Mouse (Mus musculus) embryonic facial prominence, embryonic 12.5 days (tissue): ENCODE results near the gene Scml4. TPM values are rescaled to one million over a fixed set of nuclear protein-coding genes. Genes with fewer than 3 reads are reported as not detected.

Experiments
- ATAC-seq: fragments of 200-750 bp; cut with Nextera tagmentation; 2 replicates; pipeline ENCODE4 v1.8.0; 2017; ENCODE audit not compliant: insufficient number of reproducible peaks, insufficient read depth, low FRiP score, low TSS enrichment
- H3K27ac ChIP-seq: fragments of 300-500 bp; sonication (generic); 2 replicates; pipeline ENCODE4 v1.5.1; 2016; ENCODE audit warnings: mild to moderate bottlenecking
- H3K27me3 ChIP-seq: fragments of 300-500 bp; sonication (generic); 2 replicates; pipeline ENCODE4 v1.6.1; 2016; ENCODE audit warnings: mild to moderate bottlenecking, moderate library complexity
- H3K36me3 ChIP-seq: fragments of 300-500 bp; sonication (generic); 2 replicates; pipeline ENCODE4 v1.6.1; 2016; ENCODE audit warnings: mild to moderate bottlenecking
- H3K4me1 ChIP-seq: fragments of 300-500 bp; sonication (generic); 2 replicates; pipeline ENCODE4 v1.6.1; 2016
- H3K4me2 ChIP-seq: fragments of 300-500 bp; sonication (generic); replicated peaks from 2 replicates; pipeline ENCODE4 v1.6.1; 2016; ENCODE audit warnings: mild to moderate bottlenecking, moderate library complexity
- H3K4me3 ChIP-seq: fragments of 300-500 bp; sonication (generic); 2 replicates; pipeline ENCODE4 v1.5.1; 2016; ENCODE audit warnings: mild to moderate bottlenecking
- H3K9ac ChIP-seq: fragments of 300-500 bp; sonication (generic); 2 replicates; pipeline ENCODE4 v1.6.1; 2016; ENCODE audit warnings: mild to moderate bottlenecking, moderate library complexity
- H3K9me3 ChIP-seq: fragments of 300-500 bp; sonication (generic); 2 replicates; pipeline ENCODE4 v1.6.1; 2016; ENCODE audit warnings: mild to moderate bottlenecking, moderate library complexity
- WGBS: fragments of 180-500 bp; shearing (Covaris S2); methylation state at CpG from one replicate; pipeline ENCODE4 v1.1.7; 2016; 5-methylcytosine and 5-hydroxymethylcytosine counted together
- polyA plus RNA-seq: library from polyadenylated mRNA; unstranded; fragments of >200 nt; fragmentation: Nextera tagmentation; extraction: Ambion mirVana; gene quantifications from 2 replicates; pipeline ENCODE4 v1.2.1, GENCODE M21; 2016

Gene Scml4
- polyA plus RNA-seq, 1 experiment from 2014 or later: 0.37 TPM

GRCm38 (mm10) chr10:42978346-42978745 lies 118.2 kb downstream of the Scml4 start:
- Histone ChIP-seq H3K4me2 (no peak overlapping the region), H3K36me3 (no peaks in the 10 kb centered on the region), H3K4me3 (no peak overlapping the region), H3K9me3 (no peaks in the 10 kb centered on the region), H3K27me3 (no peaks in the 10 kb centered on the region), H3K27ac (no peak overlapping the region), H3K9ac (no peak overlapping the region), H3K4me1 (0 out of 2 replicates have a peak, but pooled peaks cover 4% of the 10 kb centered on the region)
- no peak for ATAC-seq
- WGBS: 60% methylated on average over 3 of the region's 3 CpGs

- Histone ChIP-seq H3K4me2 (no peak overlapping the region), H3K27me3 (no peaks in the 10 kb centered on the region), H3K36me3 (no peaks in the 10 kb centered on the region), H3K4me3 (no peak overlapping the region), H3K9ac (no peak overlapping the region), H3K4me1 (0 out of 2 replicates have a peak, but pooled peaks cover 4% of the 10 kb centered on the region), H3K9me3 (no peaks in the 10 kb centered on the region), H3K27ac (no peak overlapping the region)
- no peak for ATAC-seq
- WGBS: 59% methylated on average over 7 of the region's 7 CpGs
Observed at GRCm38 (mm10) chr10:42980999-42981757, 121.0 kb downstream of the Scml4 start.

DNA sequence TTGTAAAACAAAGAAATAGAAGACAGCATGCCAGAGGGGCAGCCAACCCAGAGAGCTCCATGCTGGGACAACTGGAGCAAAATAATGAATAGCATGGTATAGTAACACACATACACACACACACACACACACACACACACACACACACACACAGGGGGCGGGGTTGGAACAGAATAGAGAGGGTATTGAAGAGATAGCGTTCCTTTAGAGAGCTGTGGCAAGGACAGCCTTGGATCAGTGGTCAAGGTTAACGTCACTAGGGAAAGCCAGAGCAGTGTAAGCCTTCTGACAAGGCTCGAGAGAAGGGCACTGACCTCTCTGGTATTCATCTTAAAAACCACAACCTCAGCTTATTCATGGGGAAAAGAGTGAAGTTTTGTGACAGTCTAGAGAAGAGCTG lies 124.7 kb downstream of the Scml4 start:
- Histone ChIP-seq H3K36me3 (no peaks in the 10 kb centered on the region), H3K4me1 (peaks cover 10% of the 10 kb centered on the region; the same call in 1 of the 2 replicates), H3K9ac (no peak overlapping the region), H3K4me3 (no peak overlapping the region), H3K9me3 (no peaks in the 10 kb centered on the region), H3K27me3 (no peaks in the 10 kb centered on the region), H3K4me2 (no peak overlapping the region), H3K27ac (no peak overlapping the region)
- WGBS: 73% methylated on average over 4 of the region's 4 CpGs
- ATAC-seq: no peak

GRCm38 (mm10) chr10:42987594-42988052 lies 127.5 kb downstream of the Scml4 start:
- Histone ChIP-seq H3K36me3 (no peaks in the 10 kb centered on the region), H3K4me3 (no peak overlapping the region), H3K27me3 (no peaks in the 10 kb centered on the region), H3K9ac (no peak overlapping the region), H3K9me3 (no peaks in the 10 kb centered on the region), H3K4me1 (peaks cover 13% of the 10 kb centered on the region; the same call in 1 of the 2 replicates), H3K4me2 (no peak overlapping the region), H3K27ac (no peak overlapping the region)
- WGBS: 14% methylated on average over 6 of the region's 6 CpGs
- peak; percentile 83 for ATAC-seq

DNA sequence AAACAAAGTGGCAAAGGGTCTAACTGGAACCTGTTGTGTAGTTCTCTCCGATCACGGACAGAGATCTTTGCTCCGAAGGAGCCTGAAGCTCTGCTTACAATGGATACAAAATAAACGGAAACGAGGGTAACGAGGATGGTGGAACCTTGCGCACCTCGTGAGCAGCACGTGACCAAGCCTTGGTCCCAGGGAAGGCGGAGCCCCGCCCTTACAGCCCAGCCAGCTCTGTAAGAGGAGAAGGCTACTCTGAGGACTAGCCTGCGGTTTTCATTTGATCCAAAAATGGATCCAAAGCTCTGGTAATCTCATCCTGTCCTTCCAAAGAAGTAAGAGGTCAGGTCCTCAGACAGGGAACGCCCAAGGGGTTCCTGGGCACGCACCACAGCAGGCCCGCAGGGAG lies 128.5 kb downstream of the Scml4 start:
- Histone ChIP-seq H3K36me3 (no peaks in the 10 kb centered on the region), H3K9me3 (no peaks in the 10 kb centered on the region), H3K9ac (no peak overlapping the region), H3K27ac (no peak overlapping the region), H3K27me3 (no peaks in the 10 kb centered on the region), H3K4me3 (no peak overlapping the region), H3K4me1 (peaks cover 13% of the 10 kb centered on the region; the same call in 1 of the 2 replicates), H3K4me2 (no peak overlapping the region)
- 44% methylated on average over 15 of the region's 15 CpGs for WGBS
- no peak; the same call in 1 of the 2 replicates for ATAC-seq

GRCm38 (mm10) chr10:42989910-42990309 lies 129.7 kb downstream of the Scml4 start:
- WGBS: 35% methylated on average over 6 of the region's 6 CpGs
- H3K27ac ChIP-seq: no peak overlapping the region
- no peak for ATAC-seq
- no peak overlapping the region for H3K4me3 ChIP-seq
- H3K36me3 ChIP-seq: no peaks in the 10 kb centered on the region
- H3K4me2 ChIP-seq: no peak overlapping the region
- H3K9ac ChIP-seq: no peak overlapping the region
- peaks cover 23% of the 10 kb centered on the region for H3K4me1 ChIP-seq
- H3K9me3 ChIP-seq: no peaks in the 10 kb centered on the region
- H3K27me3 ChIP-seq: no peaks in the 10 kb centered on the region

DNA sequence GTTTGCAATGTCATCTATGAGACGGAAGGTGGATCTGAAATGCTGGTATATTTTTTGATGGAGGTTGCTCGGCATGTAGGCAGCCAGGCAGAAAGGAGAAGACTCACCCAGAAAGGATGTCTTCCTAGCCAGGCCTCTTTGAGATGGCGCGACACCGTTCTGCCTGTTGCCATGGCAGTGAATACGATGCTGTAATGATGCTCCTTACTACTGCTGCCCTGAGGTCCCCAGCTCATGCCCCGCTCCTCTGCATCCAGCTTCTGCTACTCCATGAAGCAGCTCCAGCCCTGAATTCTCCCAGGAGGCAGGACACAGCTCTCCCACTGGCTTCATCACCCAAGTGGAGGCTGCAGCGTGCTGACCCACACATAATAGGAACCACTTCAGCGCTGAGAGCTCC lies 130.8 kb downstream of the Scml4 start:
- Histone ChIP-seq H3K9me3 (no peaks in the 10 kb centered on the region), H3K27me3 (no peaks in the 10 kb centered on the region), H3K4me2 (no peak overlapping the region), H3K36me3 (no peaks in the 10 kb centered on the region), H3K27ac (no peak overlapping the region), H3K4me1 (peaks cover 31% of the 10 kb centered on the region), H3K9ac (no peak overlapping the region), H3K4me3 (no peak overlapping the region)
- ATAC-seq: no peak
- 72% methylated on average over 9 of the region's 9 CpGs for WGBS

DNA sequence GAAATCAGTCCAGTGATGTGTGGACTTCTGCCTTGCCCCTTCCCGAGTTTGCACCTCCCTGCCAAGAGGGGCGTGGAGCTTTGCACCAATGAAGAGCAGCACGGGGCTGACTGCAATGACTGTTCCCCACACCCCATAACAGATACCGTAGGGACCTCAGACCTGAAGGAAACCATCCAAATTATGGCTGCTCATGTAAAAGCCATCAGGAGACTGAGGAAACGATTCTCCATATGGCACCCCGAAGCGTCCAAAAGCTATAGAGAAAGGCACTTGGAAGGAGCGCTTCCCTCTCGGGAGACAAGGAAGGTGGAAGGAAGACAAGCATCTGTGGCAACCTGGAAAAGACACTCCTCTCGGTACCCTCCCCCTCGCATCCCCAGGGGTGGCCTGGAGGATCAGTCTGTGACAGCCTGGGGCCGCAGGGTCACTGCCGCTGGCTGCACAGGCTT lies 134.2 kb downstream of the Scml4 start:
- no peak for ATAC-seq

GRCm38 (mm10) chr10:42995484-42995895 lies 135.3 kb downstream of the Scml4 start:
- no peaks in the 10 kb centered on the region for H3K9me3 ChIP-seq
- H3K4me2 ChIP-seq: peak overlapping the region; percentile 9; the same call in 1 of the 2 replicates
- no peaks in the 10 kb centered on the region for H3K27me3 ChIP-seq
- no peak overlapping the region for H3K9ac ChIP-seq
- no peak for ATAC-seq
- WGBS: 10% methylated on average over 13 of the region's 13 CpGs
- peaks cover 33% of the 10 kb centered on the region for H3K4me1 ChIP-seq
- H3K27ac ChIP-seq: peak overlapping the region; percentile 88
- H3K36me3 ChIP-seq: no peaks in the 10 kb centered on the region
- H3K4me3 ChIP-seq: no peak overlapping the region

More for the DNA sequence above, 134.2 kb downstream of the Scml4 start:
- Histone ChIP-seq H3K36me3 (no peaks in the 10 kb centered on the region), H3K9ac (no peak overlapping the region), H3K4me2 (peak overlapping the region; percentile 25), H3K27ac (peak overlapping the region; percentile 77), H3K27me3 (no peaks in the 10 kb centered on the region), H3K9me3 (no peaks in the 10 kb centered on the region), H3K4me3 (no peak overlapping the region), H3K4me1 (peaks cover 33% of the 10 kb centered on the region)
- 25% methylated on average over 13 of the region's 13 CpGs for WGBS

DNA sequence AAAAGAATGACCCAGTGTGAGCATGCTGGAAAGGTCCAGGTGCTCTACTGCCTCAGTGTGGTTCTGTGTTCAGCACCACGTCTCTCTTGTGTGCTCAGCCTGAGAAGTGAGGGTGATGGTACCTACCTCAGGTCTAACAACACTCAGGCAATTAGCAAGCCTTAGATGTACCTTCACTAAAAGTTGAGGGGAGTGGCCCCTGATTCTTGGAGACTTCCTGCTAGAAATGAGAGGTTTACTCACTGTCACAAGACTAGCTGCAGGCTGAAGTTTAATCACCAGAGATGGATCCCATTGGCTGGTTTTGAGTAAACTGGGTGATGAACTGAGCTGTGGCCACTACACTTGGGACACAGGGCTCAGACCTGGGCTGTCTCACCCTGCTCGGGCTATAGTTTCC lies 137.1 kb downstream of the Scml4 start:
- Histone ChIP-seq H3K4me2 (no peak overlapping the region), H3K9me3 (no peaks in the 10 kb centered on the region), H3K9ac (no peak overlapping the region), H3K4me3 (no peak overlapping the region), H3K4me1 (peaks cover 35% of the 10 kb centered on the region), H3K27me3 (no peaks in the 10 kb centered on the region), H3K27ac (0 out of 2 replicates have a peak overlapping the region, but pooled peaks have one; percentile 88), H3K36me3 (no peaks in the 10 kb centered on the region)
- WGBS: 83% methylated on average over 2 of the region's 2 CpGs
- no peak for ATAC-seq

DNA sequence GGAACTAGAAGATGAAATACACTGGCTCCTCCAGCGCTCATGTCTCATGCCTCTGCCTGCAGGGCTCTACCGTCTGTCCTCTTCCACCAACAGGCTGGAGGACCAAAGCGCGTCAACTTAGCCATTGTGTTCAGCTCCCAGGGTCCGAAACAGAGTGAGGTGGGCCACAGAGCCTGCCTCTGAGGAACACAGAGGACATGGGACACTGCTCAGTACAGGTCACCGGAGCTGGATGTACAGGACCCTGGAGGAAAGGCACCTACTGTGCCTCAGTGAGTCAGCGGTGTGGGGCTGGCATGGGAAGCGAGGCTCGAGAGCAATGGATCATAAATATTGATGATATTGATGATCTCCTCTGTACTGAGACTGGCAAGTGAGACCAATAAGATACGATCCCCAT lies 139.2 kb downstream of the Scml4 start:
- no peak overlapping the region for H3K9ac ChIP-seq
- H3K4me1 ChIP-seq: peaks cover 50% of the 10 kb centered on the region
- no peak for ATAC-seq
- H3K4me2 ChIP-seq: no peak overlapping the region
- no peaks in the 10 kb centered on the region for H3K27me3 ChIP-seq
- H3K4me3 ChIP-seq: no peak overlapping the region
- peaks cover 4% of the 10 kb centered on the region; the same call in 1 of the 2 replicates for H3K36me3 ChIP-seq
- H3K27ac ChIP-seq: no peak overlapping the region
- no peaks in the 10 kb centered on the region for H3K9me3 ChIP-seq
- WGBS: 92% methylated on average over 10 of the region's 10 CpGs

- Histone ChIP-seq H3K27ac (no peak overlapping the region), H3K9ac (no peak overlapping the region), H3K9me3 (no peaks in the 10 kb centered on the region), H3K4me3 (no peak overlapping the region), H3K4me2 (no peak overlapping the region), H3K4me1 (peaks cover 41% of the 10 kb centered on the region), H3K36me3 (peaks cover 7% of the 10 kb centered on the region; the same call in 1 of the 2 replicates), H3K27me3 (no peaks in the 10 kb centered on the region)
- ATAC-seq: no peak
- 71% methylated on average over 3 of the region's 3 CpGs for WGBS
Observed at GRCm38 (mm10) chr10:43001433-43001832, 141.3 kb downstream of the Scml4 start.
